Mouse (Mus musculus) lung, postnatal 25 days (tissue): Measurements from ENCODE around the gene Marveld2.

Experiments
- DNase-seq: peaks from one replicate; pipeline ENCODE4 v3.0.0; 2022; ENCODE audit warnings: low spot score

The Marveld2 gene

GRCm38 (mm10) chr13:100600317-100600716, 16.5 kb downstream of the Marveld2 start:
- DNase-seq: no peak

- no peak for DNase-seq
Observed at GRCm38 (mm10) chr13:100597284-100597683, 19.5 kb downstream of the Marveld2 start.

DNA sequence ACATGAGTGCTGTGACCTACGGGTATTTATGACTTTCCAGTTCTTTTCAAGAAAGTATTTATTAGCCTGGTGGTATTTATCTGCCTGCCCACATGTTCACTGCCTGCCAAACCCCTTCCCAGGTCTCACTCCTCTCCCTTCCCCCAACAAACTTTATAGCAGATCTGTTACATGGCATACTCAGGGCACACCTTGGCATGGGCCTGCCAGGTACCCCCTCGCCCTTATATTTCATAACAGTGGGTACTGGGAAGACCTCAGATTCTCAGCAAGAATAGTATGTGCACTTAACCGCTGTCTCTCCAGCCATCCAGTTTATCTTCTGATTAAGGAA, 21.3 kb downstream of the Marveld2 start:
- no peak for DNase-seq

GRCm38 (mm10) chr13:100594838-100595551, 21.8 kb downstream of the Marveld2 start:
- no peak for DNase-seq

DNA sequence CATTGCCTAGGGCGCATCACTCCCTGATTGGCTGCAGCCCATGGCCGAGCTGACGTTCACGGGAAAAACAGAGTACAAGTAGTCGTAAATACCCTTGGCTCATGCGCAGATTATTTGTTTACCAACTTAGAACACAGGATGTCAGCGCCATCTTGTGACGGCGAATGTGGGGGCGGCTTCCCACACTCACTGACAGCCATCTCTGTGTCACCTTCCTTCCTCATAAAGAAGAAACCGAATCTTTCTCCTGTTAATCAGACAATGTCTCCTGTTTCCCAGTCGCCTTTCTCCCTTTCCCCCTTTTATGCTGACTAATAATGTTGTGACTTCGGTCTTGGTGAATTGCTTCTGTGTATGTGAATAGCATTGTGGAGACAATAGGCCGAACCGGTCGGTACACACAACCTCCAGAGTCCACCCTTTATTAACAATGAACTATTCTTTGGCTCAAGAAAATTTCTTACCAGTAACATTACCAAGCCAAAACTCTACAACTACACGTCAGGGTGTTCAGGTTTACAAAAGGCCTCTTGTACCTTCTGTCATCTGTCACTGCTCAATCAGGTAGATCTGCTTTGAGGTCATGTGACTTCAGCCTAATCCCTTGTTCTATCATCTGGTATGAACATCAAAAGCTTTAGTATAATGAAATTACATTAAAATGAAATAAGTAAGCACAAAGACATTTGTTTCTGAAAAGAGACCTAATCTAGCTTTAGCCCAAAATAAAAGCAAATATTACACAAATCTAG, 22.6 kb downstream of the Marveld2 start:
- DNase-seq: peak; percentile 60

GRCm38 (mm10) chr13:100588646-100589045, 28.1 kb downstream of the Marveld2 start:
- DNase-seq: no peak

- no peak for DNase-seq
Observed at GRCm38 (mm10) chr13:100582144-100582543, 34.6 kb downstream of the Marveld2 start.

- no peak for DNase-seq
Observed at GRCm38 (mm10) chr13:100581701-100582100, 35.1 kb downstream of the Marveld2 start.

GRCm38 (mm10) chr13:100579951-100580350, 36.8 kb downstream of the Marveld2 start:
- DNase-seq: no peak

- DNase-seq: no peak
Observed at GRCm38 (mm10) chr13:100579220-100579619, 37.6 kb downstream of the Marveld2 start.

GRCm38 (mm10) chr13:100575950-100576349, 40.8 kb downstream of the Marveld2 start:
- DNase-seq: peak; percentile 28

DNA sequence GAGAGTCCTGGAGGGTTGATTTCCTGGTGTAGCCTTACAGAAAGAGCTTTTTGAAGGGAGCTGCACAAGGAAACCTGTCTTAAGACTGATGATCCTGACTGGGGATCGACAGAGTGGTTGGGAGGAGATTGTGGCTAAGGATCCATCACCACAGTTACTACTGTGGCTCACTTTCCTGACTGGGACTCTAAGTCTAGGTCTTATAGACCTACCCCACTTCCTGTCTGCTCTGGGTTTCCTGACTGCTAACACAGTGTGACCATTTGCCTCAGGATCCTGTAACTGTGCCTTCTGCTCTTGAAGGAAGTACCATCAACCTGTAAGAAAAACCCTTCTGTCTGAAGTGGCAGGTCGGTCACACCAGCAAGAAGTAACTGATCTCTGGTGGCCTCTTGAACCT, 46.1 kb downstream of the Marveld2 start:
- no peak for DNase-seq

- no peak for DNase-seq
Observed at GRCm38 (mm10) chr13:100568359-100568758, 48.4 kb downstream of the Marveld2 start.

- no peak for DNase-seq
Observed at GRCm38 (mm10) chr13:100559449-100559848, 57.3 kb downstream of the Marveld2 start.

DNA sequence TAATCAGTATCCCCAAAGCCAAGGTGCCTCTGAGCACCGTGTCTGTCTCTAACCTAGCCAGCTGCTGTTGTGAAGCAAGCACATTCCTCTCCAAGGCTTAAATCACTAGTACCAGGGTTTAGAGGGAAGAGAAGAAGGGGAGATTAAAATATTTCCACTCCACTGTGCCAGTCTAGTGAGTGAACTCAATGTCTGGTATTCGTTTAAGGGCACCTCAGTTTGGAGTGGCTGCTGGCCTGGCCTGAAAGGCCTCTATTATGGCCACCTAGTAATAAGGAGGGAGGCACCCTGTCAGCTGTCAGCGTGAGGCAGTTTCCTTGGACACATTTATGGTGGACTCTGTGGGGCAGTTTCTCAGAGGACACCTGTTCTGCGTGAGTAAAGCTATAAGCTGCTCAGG, 59.8 kb downstream of the Marveld2 start:
- peak; percentile 52 for DNase-seq

GRCm38 (mm10) chr13:100553042-100553437, 63.7 kb downstream of the Marveld2 start:
- DNase-seq: no peak

- DNase-seq: peak; percentile 78
Observed at GRCm38 (mm10) chr13:100552369-100553041, 64.3 kb downstream of the Marveld2 start, which contains the start of gene Ocln. Gene Ocln (minus strand): TSS chr13:100552718.

- no peak for DNase-seq
Observed at GRCm38 (mm10) chr13:100552009-100552368, 64.8 kb downstream of the Marveld2 start.

GRCm38 (mm10) chr13:100551371-100552008, 65.3 kb downstream of the Marveld2 start:
- peak; percentile 15 for DNase-seq

DNA sequence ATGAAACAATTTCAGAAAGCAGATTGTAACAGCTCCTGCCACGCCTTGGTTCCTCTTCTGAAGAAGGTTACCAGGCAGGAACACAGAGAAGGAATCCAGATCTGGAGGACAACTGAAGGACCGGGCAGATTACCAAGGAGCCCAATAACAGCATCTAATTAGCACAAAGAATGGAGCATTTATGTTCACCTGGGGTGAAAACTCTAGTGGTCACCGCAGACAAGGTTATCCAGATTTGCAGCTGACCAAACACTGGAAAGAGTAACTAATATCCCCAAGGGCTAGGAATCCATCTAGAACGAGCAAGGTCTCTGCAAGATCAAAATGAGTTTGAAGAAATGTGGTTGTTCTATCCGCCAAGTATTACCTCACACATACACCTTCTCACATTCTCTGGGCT, 69.5 kb downstream of the Marveld2 start:
- no peak for DNase-seq
